In the genomic region with DNA sequence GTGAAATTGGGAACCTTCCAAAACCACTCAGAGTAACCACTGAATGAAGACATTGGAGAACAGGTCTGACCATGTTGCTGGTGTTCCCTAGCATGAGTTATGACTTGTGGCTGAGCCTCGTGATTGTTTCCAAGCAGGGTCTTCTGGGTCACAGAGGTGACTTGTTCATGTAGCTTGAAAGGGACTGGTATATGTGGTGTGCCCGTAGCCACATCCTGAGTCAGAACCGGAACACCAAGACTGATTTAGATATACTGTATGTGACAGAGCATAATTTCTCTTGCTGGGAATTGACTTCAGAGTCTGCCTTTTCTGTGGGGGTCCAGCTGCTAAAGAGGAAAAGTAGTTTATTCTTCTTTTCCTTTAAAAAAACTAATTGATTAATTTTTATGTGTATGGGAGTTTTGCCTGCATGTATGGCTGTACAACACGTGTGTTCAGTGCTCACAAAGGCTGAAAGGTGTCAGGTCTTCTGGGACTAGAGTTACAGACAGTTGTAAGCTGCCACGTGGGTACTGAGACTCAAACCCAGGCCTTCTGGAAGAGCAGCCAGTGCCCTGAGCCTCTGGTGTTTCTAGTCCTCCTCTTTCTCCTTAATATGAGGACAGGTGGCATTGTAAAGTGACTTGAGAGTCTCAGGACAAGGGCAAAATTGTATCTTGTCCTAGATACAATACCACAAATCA, we compare ENCODE assay signal across 25 mouse cellular contexts.
A peak's percentile ranks its signal among the peaks of the same experiment; 100 is the strongest.
DNase-seq lines count a peak whose midpoint lies in the region; ATAC-seq lines count a peak whose summit lies in the region.
"Had no signal": no experiment of that assay in that cellular context is flagged by ENCODE, and none has a peak within 500 bp of the region (broad histone marks: within the 10 kb centered on the region; RNA-seq: fewer than 3 reads in every experiment).

No protein-coding gene starts in this region.

- H3K9me3 ChIP-seq in limb, embryonic 10.5 days (replicated peaks): no peaks in the 10 kb centered on the region
- H3K9me3 ChIP-seq: embryonic facial prominence, embryonic 12.5 days; forebrain, embryonic 12.5 days; intestine, embryonic 15.5 days; limb, embryonic 15.5 days; liver, embryonic 15.5 days; lung, embryonic 15.5 days; midbrain, embryonic 10.5 days; neural tube, embryonic 12.5 days had no signal

- H3K27me3 ChIP-seq in limb, embryonic 10.5 days (ENCODE audit: low read depth, poor library complexity, severe bottlenecking): no peaks in the 10 kb centered on the region
- H3K27me3 ChIP-seq: embryonic facial prominence, embryonic 12.5 days; forebrain, embryonic 12.5 days; intestine, embryonic 15.5 days; limb, embryonic 15.5 days; liver, embryonic 15.5 days; lung, embryonic 15.5 days; neural tube, embryonic 12.5 days had no signal

- no peaks in the 10 kb centered on the region for H3K36me3 ChIP-seq in limb, embryonic 10.5 days
- H3K36me3 ChIP-seq: embryonic facial prominence, embryonic 12.5 days; forebrain, embryonic 12.5 days; intestine, embryonic 15.5 days; limb, embryonic 15.5 days; liver, embryonic 15.5 days; lung, embryonic 15.5 days; midbrain, embryonic 10.5 days; neural tube, embryonic 12.5 days had no signal

- peak; percentile 78 for DNase-seq in CD4-positive helper T cell, adult 2 months (ENCODE audit: low read depth, low spot score)
- peak; percentile 54 for DNase-seq in T-cell, adult 2 months (ENCODE audit: low spot score)
- peak; percentile 37 to 47 for DNase-seq in natural killer cell, adult 2 months (ENCODE audit: low spot score in 2 of 2)
- DNase-seq in embryo, embryonic 11 days: no peak
- DNase-seq in limb, embryonic 10.5 days (ENCODE audit: low spot score): no peak
- DNase-seq: adrenal gland, adult 2 months; B cell, adult 2 months; cerebellum, adult 11-12 months; cerebellum, postnatal 10 days; gastrocnemius, postnatal 36 days; kidney, adult 9 months; kidney, postnatal 14 days; lung, postnatal 36 days had no signal

- peak; percentile 96 for ATAC-seq in inflammation-experienced regulatory T-cells, adult 6 months
- ATAC-seq in erythroblast, adult 5-6 weeks (replicated peaks; ENCODE audit: low FRiP score, poor library complexity, severe bottlenecking): no peak
- ATAC-seq: intestine, embryonic 15.5 days had no signal

- H3K27ac ChIP-seq in limb, embryonic 10.5 days: no peak overlapping the region
- H3K27ac ChIP-seq: embryonic facial prominence, embryonic 12.5 days; forebrain, embryonic 12.5 days; hindbrain, embryonic 14.5 days; intestine, embryonic 15.5 days; limb, embryonic 15.5 days; liver, embryonic 15.5 days; lung, embryonic 15.5 days; midbrain, embryonic 10.5 days; neural tube, embryonic 12.5 days had no signal

- no peak overlapping the region for H3K4me3 ChIP-seq in limb, embryonic 10.5 days
- H3K4me3 ChIP-seq: embryonic facial prominence, embryonic 12.5 days; erythroblast, embryonic 14.5 days; forebrain, embryonic 12.5 days; intestine, embryonic 15.5 days; limb, embryonic 15.5 days; liver, embryonic 15.5 days; lung, embryonic 15.5 days; midbrain, embryonic 10.5 days; neural tube, embryonic 12.5 days had no signal

- 73% methylated on average over 5 of the region's 5 CpGs for WGBS in limb, embryonic 10.5 days

- H3K4me1 ChIP-seq in limb, embryonic 10.5 days: no peaks in the 10 kb centered on the region
- H3K4me1 ChIP-seq: embryonic facial prominence, embryonic 12.5 days; forebrain, embryonic 12.5 days; intestine, embryonic 15.5 days; limb, embryonic 15.5 days; liver, embryonic 15.5 days; lung, embryonic 15.5 days; midbrain, embryonic 10.5 days; neural tube, embryonic 12.5 days had no signal

Comparison
In these comparisons a context has a peak if more than half of its experiments do, and no peak if none do; other contexts are left out.
1. DNase-seq: peak in CD4-positive helper T cell, adult 2 months (single experiment), T-cell, adult 2 months (single experiment) and natural killer cell, adult 2 months (2 of 2); none in embryo, embryonic 11 days (single experiment) and limb, embryonic 10.5 days (single experiment).